Mouse (Mus musculus): ENCODE results near the gene Taf1b. TPM values are rescaled to one million over a fixed set of nuclear protein-coding genes. Genes with fewer than 3 reads are reported as not detected.

Taf1b gene
- polyA plus RNA-seq, 1 experiment from 2014 or later = 12.8 TPM

DNA sequence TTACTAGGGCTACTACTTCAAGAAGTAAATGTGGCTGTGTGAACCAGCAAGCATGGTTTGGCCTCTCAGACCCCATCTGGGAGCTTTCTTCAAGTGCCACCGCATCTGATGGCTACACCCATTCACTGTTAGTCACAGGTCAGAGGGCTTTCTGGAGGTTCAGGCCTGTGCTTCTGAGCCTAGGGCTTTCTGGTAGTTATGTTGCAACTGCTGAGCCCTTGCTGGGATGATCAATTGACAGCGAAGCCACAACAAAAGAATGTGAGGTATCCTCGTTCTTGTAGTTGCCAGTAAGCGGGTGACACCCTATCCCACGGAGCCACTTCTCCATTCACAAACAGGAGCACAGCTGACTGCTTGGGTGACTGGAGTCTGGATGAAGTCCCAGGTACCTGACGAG is 67.2 kb downstream of the Taf1b start:
- WGBS = 64% methylated on average over 6 of the region's 6 CpGs
- Histone ChIP-seq H3K9me3 (ENCODE audit: control insufficient read depth, low read length) (no peaks in the 10 kb centered on the region), H3K4me3 (ENCODE audit: low read depth, low read length) (no peak overlapping the region)

DNA sequence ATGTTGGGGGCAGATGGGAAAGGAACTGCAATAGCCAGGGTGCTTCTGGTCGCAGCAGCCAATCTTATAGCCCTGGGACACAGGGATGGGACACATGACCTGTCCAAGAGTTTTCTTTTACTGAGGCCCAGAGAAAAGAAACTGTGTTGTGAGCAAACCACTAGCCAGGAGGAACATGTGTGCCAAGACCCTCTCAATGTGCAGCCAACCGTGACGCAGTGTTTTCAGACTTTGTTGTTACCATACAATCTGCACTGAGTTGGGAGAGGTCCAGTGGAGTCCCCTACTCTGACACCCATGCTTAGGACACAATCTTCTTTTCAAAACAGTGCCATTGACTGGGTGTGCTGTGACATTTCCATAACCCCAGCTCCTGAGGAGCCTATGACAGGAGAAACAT is 69.4 kb downstream of the Taf1b start:
- no peak for TF ChIP-seq EP300 (optimal IDR thresholded peaks at IDR 0.05)
- TF ChIP-seq CTCF (IDR thresholded peaks at IDR 0.05; ENCODE audit: low read depth) = no peak
- H3K4me2 ChIP-seq (replicated peaks; ENCODE audit: low read depth) = no peak overlapping the region
- ATAC-seq (ENCODE audit: low FRiP score, low TSS enrichment) = no peak
- H3K9ac ChIP-seq (ENCODE audit: low read length) = no peak overlapping the region
- H3K36me3 ChIP-seq (ENCODE audit: control insufficient read depth, insufficient read depth, low read length) = no peaks in the 10 kb centered on the region
- no peaks in the 10 kb centered on the region for H3K9me3 ChIP-seq (ENCODE audit: control insufficient read depth, low read length)
- 90% methylated on average over 3 of the region's 3 CpGs for WGBS
- no peaks in the 10 kb centered on the region for H3K4me1 ChIP-seq (replicated peaks; ENCODE audit: control insufficient read depth, insufficient read depth)
- H3K27ac ChIP-seq (replicated peaks) = no peak overlapping the region
- DNase-seq (ENCODE audit: low spot score) = no peak
- H3K4me3 ChIP-seq (ENCODE audit: low read depth, low read length) = no peak overlapping the region
- no peaks in the 10 kb centered on the region for H3K27me3 ChIP-seq (ENCODE audit: control insufficient read depth, insufficient read depth, low read length)

More for the DNA sequence above, 67.2 kb downstream of the Taf1b start:
- Histone ChIP-seq H3K9ac (ENCODE audit: low read length) (no peak overlapping the region), H3K4me1 (replicated peaks; ENCODE audit: control insufficient read depth, insufficient read depth) (no peaks in the 10 kb centered on the region), H3K27ac (replicated peaks) (no peak overlapping the region), H3K36me3 (ENCODE audit: control insufficient read depth, insufficient read depth, low read length) (no peaks in the 10 kb centered on the region), H3K27me3 (ENCODE audit: control insufficient read depth, insufficient read depth, low read length) (no peaks in the 10 kb centered on the region), H3K4me2 (replicated peaks; ENCODE audit: low read depth) (no peak overlapping the region)
- TF ChIP-seq CTCF (IDR thresholded peaks at IDR 0.05; ENCODE audit: low read depth) (no peak), EP300 (optimal IDR thresholded peaks at IDR 0.05) (no peak)
- no peak for DNase-seq (ENCODE audit: low spot score)
- ATAC-seq (ENCODE audit: low FRiP score, low TSS enrichment) = no peak

DNA sequence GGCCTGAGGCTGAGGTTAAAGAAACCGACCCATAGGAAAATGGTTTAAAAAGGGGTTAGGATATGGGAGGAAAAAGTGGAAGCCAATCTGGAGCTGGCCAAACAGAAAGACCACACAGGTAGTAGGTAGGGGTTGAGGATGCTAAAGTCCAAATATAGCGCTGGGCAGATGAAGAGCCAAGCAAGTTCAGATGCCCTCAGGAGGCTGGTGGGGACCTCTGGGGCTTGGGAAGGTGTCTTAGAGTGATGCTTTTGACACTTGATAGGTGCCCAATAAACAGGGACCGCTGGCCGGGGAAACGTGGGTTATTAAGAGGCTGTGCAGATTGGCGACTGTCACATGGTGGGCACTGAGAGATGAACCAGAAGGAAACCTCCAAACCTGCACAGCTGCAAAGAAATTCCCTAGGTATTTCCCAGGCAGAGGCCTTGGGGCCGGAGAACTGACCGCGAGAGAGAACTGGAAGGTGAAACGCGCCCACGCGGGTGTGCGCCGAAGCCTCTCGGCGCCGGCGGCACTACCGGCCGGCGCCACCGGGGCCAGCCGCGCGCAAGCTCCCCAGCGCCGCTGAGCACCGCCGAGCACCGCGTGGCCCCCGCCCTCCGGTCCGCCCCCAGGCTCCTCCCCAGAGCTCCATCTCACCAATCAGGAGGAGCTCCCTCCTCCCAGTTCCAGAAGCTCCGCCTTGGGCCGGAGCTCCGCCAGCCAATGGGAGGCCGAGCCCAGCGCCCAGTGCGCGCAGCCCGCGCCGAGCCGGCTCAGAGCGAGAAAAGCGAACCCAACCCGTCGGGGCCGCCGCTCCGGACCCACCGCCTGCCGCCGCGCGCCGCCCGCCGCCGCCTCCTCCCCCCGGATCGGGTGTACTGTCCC is 73.6 kb downstream of the Taf1b start, which contains the start of gene Grhl1:
Gene Grhl1 (plus strand): TSS at position 761 of the 870 bp plus-strand sequence.
- TF ChIP-seq CTCF (IDR thresholded peaks at IDR 0.05; ENCODE audit: low read depth) (peak; percentile 25; the same call in 1 of the 2 replicates), EP300 (optimal IDR thresholded peaks at IDR 0.05) (no peak)
- H3K4me1 ChIP-seq (replicated peaks; ENCODE audit: control insufficient read depth, insufficient read depth) = no peaks in the 10 kb centered on the region
- peak within 1 kb of the TSS; percentile 62 for H3K4me3 ChIP-seq (ENCODE audit: low read depth, low read length)
- 4% methylated on average over 50 of the region's 64 CpGs for WGBS
- DNase-seq (ENCODE audit: low spot score) (peak; percentile 97), ATAC-seq (ENCODE audit: low FRiP score, low TSS enrichment) (peak; percentile 100)
- no peaks in the 10 kb centered on the region for H3K9me3 ChIP-seq (ENCODE audit: control insufficient read depth, low read length)
- peak within 1 kb of the TSS; percentile 67 for H3K9ac ChIP-seq (ENCODE audit: low read length)
- H3K27ac ChIP-seq (replicated peaks) = peak within 1 kb of the TSS; percentile 76
- H3K36me3 ChIP-seq (ENCODE audit: control insufficient read depth, insufficient read depth, low read length) = peaks cover 3% of the 10 kb centered on the region
- peak within 1 kb of the TSS; percentile 75 for H3K4me2 ChIP-seq (replicated peaks; ENCODE audit: low read depth)
- H3K27me3 ChIP-seq (ENCODE audit: control insufficient read depth, insufficient read depth, low read length) = no peaks in the 10 kb centered on the region

DNA sequence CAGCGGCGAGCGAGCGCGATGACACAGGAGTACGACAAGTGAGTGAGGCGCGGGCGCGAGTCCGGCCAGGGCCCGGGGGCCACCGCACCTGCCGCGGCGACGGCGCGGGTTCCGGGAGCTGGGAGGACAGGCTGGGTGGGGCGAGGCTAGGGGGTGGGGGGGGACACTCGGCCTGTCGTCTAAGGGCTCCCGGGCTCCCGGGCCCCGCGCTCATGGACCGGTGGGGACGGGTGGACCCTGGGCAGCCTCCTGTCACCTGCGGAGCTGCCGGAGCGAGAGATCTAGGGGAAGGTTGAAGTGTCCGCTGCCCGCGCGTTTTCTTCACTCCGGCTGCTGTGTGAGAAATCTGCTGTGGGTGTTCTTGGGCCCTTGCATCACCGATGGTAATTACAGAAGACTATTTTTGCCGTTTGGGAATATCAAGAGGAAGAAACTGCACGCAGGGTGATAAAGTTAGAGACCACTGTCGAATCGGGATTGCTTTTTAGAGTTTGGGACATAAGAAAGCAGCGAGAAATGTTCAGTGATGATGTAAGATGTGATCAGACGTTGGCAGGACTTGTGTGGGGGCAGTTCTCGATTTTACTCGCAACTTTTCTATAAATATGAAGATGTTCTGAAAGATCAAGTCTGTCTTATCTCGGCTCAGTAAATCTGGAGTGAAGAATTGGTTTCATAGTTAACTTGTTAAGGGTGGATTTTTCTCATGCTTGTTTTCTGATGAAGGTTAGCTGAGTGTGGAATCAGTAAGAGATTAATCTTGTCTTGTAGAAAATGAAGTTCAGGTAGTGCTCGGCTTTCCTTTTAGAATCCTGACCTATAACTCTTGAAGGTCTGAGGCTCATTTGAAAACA is 74.5 kb downstream of the Taf1b start:
- Histone ChIP-seq H3K27ac (replicated peaks) (peak overlapping the region; percentile 76), H3K4me2 (replicated peaks; ENCODE audit: low read depth) (peak overlapping the region; percentile 75), H3K9ac (ENCODE audit: low read length) (peak overlapping the region; percentile 67), H3K4me1 (replicated peaks; ENCODE audit: control insufficient read depth, insufficient read depth) (no peaks in the 10 kb centered on the region), H3K9me3 (ENCODE audit: control insufficient read depth, low read length) (no peaks in the 10 kb centered on the region), H3K4me3 (ENCODE audit: low read depth, low read length) (peak overlapping the region; percentile 62), H3K36me3 (ENCODE audit: control insufficient read depth, insufficient read depth, low read length) (peaks cover 3% of the 10 kb centered on the region), H3K27me3 (ENCODE audit: control insufficient read depth, insufficient read depth, low read length) (no peaks in the 10 kb centered on the region)
- WGBS = 5% methylated on average over 47 of the region's 48 CpGs
- DNase-seq (ENCODE audit: low spot score) = no peak
- no peak for ATAC-seq (ENCODE audit: low FRiP score, low TSS enrichment)
- no peak for TF ChIP-seq CTCF (IDR thresholded peaks at IDR 0.05; ENCODE audit: low read depth)
- no peak for TF ChIP-seq EP300 (optimal IDR thresholded peaks at IDR 0.05)

DNA sequence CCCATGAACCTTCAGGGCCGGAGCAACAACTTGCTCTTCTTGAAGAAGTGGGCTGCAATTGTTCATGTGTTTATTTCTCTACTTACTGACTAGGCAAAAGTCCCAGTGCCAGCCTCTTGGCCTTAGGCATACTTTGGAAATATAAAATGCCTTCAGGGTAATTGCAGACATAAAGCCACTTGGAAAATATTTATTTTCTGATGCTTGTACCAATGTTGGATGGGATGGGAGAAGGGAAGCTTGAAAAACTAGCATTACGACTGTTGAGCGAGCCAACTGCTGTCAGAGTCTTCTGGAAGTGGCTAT is 75.1 kb downstream of the Taf1b start:
- Histone ChIP-seq H3K27ac (replicated peaks) (0 out of 2 replicates have a peak overlapping the region, but pooled peaks have one; percentile 8), H3K27me3 (ENCODE audit: control insufficient read depth, insufficient read depth, low read length) (no peaks in the 10 kb centered on the region), H3K4me1 (replicated peaks; ENCODE audit: control insufficient read depth, insufficient read depth) (no peaks in the 10 kb centered on the region), H3K9me3 (ENCODE audit: control insufficient read depth, low read length) (no peaks in the 10 kb centered on the region), H3K4me2 (replicated peaks; ENCODE audit: low read depth) (peak overlapping the region; percentile 75), H3K36me3 (ENCODE audit: control insufficient read depth, insufficient read depth, low read length) (peaks cover 3% of the 10 kb centered on the region), H3K9ac (ENCODE audit: low read length) (no peak overlapping the region; the same call in 1 of the 2 replicates), H3K4me3 (ENCODE audit: low read depth, low read length) (peak overlapping the region; percentile 62)
- TF ChIP-seq EP300 (optimal IDR thresholded peaks at IDR 0.05) (no peak), CTCF (IDR thresholded peaks at IDR 0.05; ENCODE audit: low read depth) (no peak)
- WGBS = 48% methylated on average over 3 of the region's 3 CpGs
- DNase-seq (ENCODE audit: low spot score) (no peak), ATAC-seq (ENCODE audit: low FRiP score, low TSS enrichment) (no peak)
